Mouse (Mus musculus) spleen, adult 2 months (tissue): Measurements from ENCODE around the gene Osm. TPM values are rescaled to one million over a fixed set of nuclear protein-coding genes. Genes with fewer than 3 reads are reported as not detected.

ENCODE experiments used
- DNase-seq, 2 experiments: peaks; one replicate each; pipeline versions ENCODE4 v3.0.0 to v3.0.0-alpha.2; 2012 to 2021; ENCODE audit warnings: low spot score in 2 of 2, low read depth in 1 of 2
- H3K27ac ChIP-seq: fragments of 200-500 bp; 2 replicates; pipeline ENCODE4 v1.5.1; 2012; ENCODE audit warnings: low read length, inconsistent platforms; ENCODE audit not compliant: insufficient read depth
- H3K27me3 ChIP-seq: fragments of 200-500 bp; 2 replicates; pipeline ENCODE4 v1.6.1; 2012; ENCODE audit warnings: mild to moderate bottlenecking, moderate library complexity, low read length, inconsistent platforms; ENCODE audit not compliant: control insufficient read depth, insufficient read depth
- H3K36me3 ChIP-seq: fragments of 200-500 bp; 2 replicates; pipeline ENCODE4 v1.6.1; 2012; ENCODE audit warnings: mild to moderate bottlenecking, low read length, inconsistent platforms; ENCODE audit not compliant: control insufficient read depth, insufficient read depth
- H3K4me1 ChIP-seq: fragments of 200-500 bp; 2 replicates; pipeline ENCODE4 v1.6.1; 2011; ENCODE audit warnings: inconsistent platforms; ENCODE audit not compliant: control insufficient read depth, insufficient read depth, insufficient read length
- H3K4me3 ChIP-seq: fragments of 200-500 bp; 2 replicates; pipeline ENCODE4 v1.5.1; 2011; ENCODE audit warnings: mild to moderate bottlenecking, inconsistent platforms; ENCODE audit not compliant: insufficient read depth, insufficient read length; ENCODE audit errors: extremely low read depth
- CTCF ChIP-seq: fragments of 200-500 bp; IDR thresholded peaks from 2 replicates; pipeline ENCODE4 v1.5.1; 2011; ENCODE audit warnings: mild to moderate bottlenecking, inconsistent platforms; ENCODE audit not compliant: insufficient read depth, insufficient read length, insufficient replicate concordance; ENCODE audit errors: extremely low read depth
- POLR2A ChIP-seq: fragments of 200-500 bp; IDR thresholded peaks from 2 replicates; pipeline ENCODE4 v1.6.1; 2011; ENCODE audit warnings: low read depth, low read length, inconsistent platforms
- WGBS: fragments of 180-500 bp; shearing (Covaris S2); methylation state at CpG from one replicate; pipeline ENCODE4 v1.1.7; 2018; 5-methylcytosine and 5-hydroxymethylcytosine counted together
- polyA plus RNA-seq: library from polyadenylated mRNA; depleted of rRNA; stranded (reverse); fragments of >200 nt; gene quantifications from 2 replicates; pipeline ENCODE4 v1.2.3, GENCODE M21; 2012

Osm gene
- polyA plus RNA-seq, 1 experiment, result 3.3 TPM

GRCm38 (mm10) chr11:4205097-4205655 lies 31.0 kb upstream of the Osm start:
- 94% methylated on average over 5 of the region's 5 CpGs for WGBS
- DNase-seq, result no peak
- no peak overlapping the region for H3K4me3 ChIP-seq
- TF ChIP-seq POLR2A, result no peak
- no peak for TF ChIP-seq CTCF
- peaks cover 13% of the 10 kb centered on the region for H3K4me1 ChIP-seq
- no peaks in the 10 kb centered on the region for H3K27me3 ChIP-seq
- peak overlapping the region; percentile 61 for H3K27ac ChIP-seq
- H3K36me3 ChIP-seq, result peaks cover 11% of the 10 kb centered on the region

- Histone ChIP-seq H3K4me3 (no peak overlapping the region), H3K4me1 (peaks cover 13% of the 10 kb centered on the region), H3K36me3 (peaks cover 16% of the 10 kb centered on the region), H3K27me3 (no peaks in the 10 kb centered on the region), H3K27ac (peak overlapping the region; percentile 61; the same call in 1 of the 2 replicates)
- no peak for DNase-seq
- 67% methylated on average over 7 of the region's 7 CpGs for WGBS
- TF ChIP-seq CTCF (no peak), POLR2A (no peak)
These were observed 30.3 kb upstream of the Osm start for GRCm38 (mm10) chr11:4205951-4206350.

- Histone ChIP-seq H3K4me3 (no peak overlapping the region), H3K27me3 (no peaks in the 10 kb centered on the region), H3K4me1 (peaks cover 13% of the 10 kb centered on the region), H3K36me3 (peaks cover 16% of the 10 kb centered on the region), H3K27ac (peak overlapping the region; percentile 52)
- 30% methylated on average over 6 of the region's 6 CpGs for WGBS
- no peak for DNase-seq
- TF ChIP-seq CTCF (no peak), POLR2A (no peak)
These were observed 29.7 kb upstream of the Osm start for GRCm38 (mm10) chr11:4206563-4206962.

- no peaks in the 10 kb centered on the region for H3K27me3 ChIP-seq
- no peak for TF ChIP-seq CTCF
- no peak for TF ChIP-seq POLR2A
- H3K4me3 ChIP-seq, result no peak overlapping the region
- 92% methylated on average over 9 of the region's 9 CpGs for WGBS
- no peak for DNase-seq
- peaks cover 7% of the 10 kb centered on the region; the same call in 1 of the 2 replicates for H3K4me1 ChIP-seq
- peaks cover 21% of the 10 kb centered on the region for H3K36me3 ChIP-seq
- no peak overlapping the region for H3K27ac ChIP-seq
These were observed 28.6 kb upstream of the Osm start for GRCm38 (mm10) chr11:4207655-4208054.

GRCm38 (mm10) chr11:4209556-4209955 lies 26.7 kb upstream of the Osm start:
- peaks cover 39% of the 10 kb centered on the region for H3K36me3 ChIP-seq
- H3K4me1 ChIP-seq, result peaks cover 5% of the 10 kb centered on the region; the same call in 1 of the 2 replicates
- no peak for DNase-seq
- no peak overlapping the region for H3K27ac ChIP-seq
- 68% methylated on average over 5 of the region's 5 CpGs for WGBS
- H3K4me3 ChIP-seq, result no peak overlapping the region
- TF ChIP-seq POLR2A (no peak), CTCF (no peak)
- no peaks in the 10 kb centered on the region for H3K27me3 ChIP-seq

GRCm38 (mm10) chr11:4210786-4211185 lies 25.4 kb upstream of the Osm start:
- Histone ChIP-seq H3K36me3 (peaks cover 44% of the 10 kb centered on the region), H3K4me1 (peaks cover 3% of the 10 kb centered on the region; the same call in 1 of the 2 replicates), H3K27ac (no peak overlapping the region), H3K27me3 (no peaks in the 10 kb centered on the region), H3K4me3 (no peak overlapping the region)
- DNase-seq, result no peak
- TF ChIP-seq POLR2A, result no peak
- TF ChIP-seq CTCF, result no peak
- 67% methylated on average over 1 of the region's 1 CpGs for WGBS

GRCm38 (mm10) chr11:4213107-4213506 lies 23.1 kb upstream of the Osm start:
- Histone ChIP-seq H3K27me3 (no peaks in the 10 kb centered on the region), H3K4me1 (0 out of 2 replicates have a peak, but pooled peaks cover 2% of the 10 kb centered on the region), H3K27ac (no peak overlapping the region), H3K4me3 (no peak overlapping the region), H3K36me3 (peaks cover 40% of the 10 kb centered on the region)
- no peak for DNase-seq
- TF ChIP-seq POLR2A (no peak), CTCF (no peak)
- WGBS, result 91% methylated on average over 10 of the region's 10 CpGs
